Mouse (Mus musculus) CH12.LX (cell line): Measurements from ENCODE around the gene Zfp687.

Experiments
- CTCF ChIP-seq, 2 experiments: IDR thresholded peaks in 1 of 2; conservative IDR thresholded peaks in 1 of 2; 2 replicates each; pipeline ENCODE4 v1.5.1; 2011 to 2012; ENCODE audit warnings: low read depth in 2 of 2, low read length in 2 of 2, improper control_type of control experiment in 1 of 2, inconsistent platforms in 1 of 2, mild to moderate bottlenecking in 1 of 2, moderate library complexity in 1 of 2
- E2F4 ChIP-seq: IDR thresholded peaks from 2 replicates; pipeline ENCODE4 v1.6.1; 2011; ENCODE audit warnings: low read depth, low read length, improper control_type of control experiment; ENCODE audit not compliant: insufficient replicate concordance
- HCFC1 ChIP-seq: IDR thresholded peaks from 2 replicates; pipeline ENCODE4 v1.6.1; 2012; ENCODE audit warnings: low read depth, mild to moderate bottlenecking, inconsistent platforms, low read length, improper control_type of control experiment
- NRF1 ChIP-seq: IDR thresholded peaks from 2 replicates; pipeline ENCODE4 v1.6.1; 2014; ENCODE audit warnings: low read depth, mild to moderate bottlenecking, inconsistent platforms, low read length, improper control_type of control experiment, moderate library complexity
- POLR2A ChIP-seq: IDR thresholded peaks from 2 replicates; pipeline ENCODE4 v1.6.1; 2011; ENCODE audit warnings: low read depth, mild to moderate bottlenecking, improper control_type of control experiment, low read length

- TF ChIP-seq CTCF (conservative IDR thresholded peaks at IDR 0.05 in 1 of 2, IDR thresholded peaks at IDR 0.05 in 1 of 2; ENCODE audit: low read depth in 2 of 2, low read length in 2 of 2) (peak; percentile 97 to 100), POLR2A (no peak), NRF1 (no peak), E2F4 (no peak), HCFC1 (no peak)
Observed at GRCm38 (mm10) chr3:94996946-94997345, 18.3 kb downstream of the Zfp687 start.
